Mouse (Mus musculus): ENCODE data around the gene Foxl2. TPM values are rescaled to one million over a fixed set of nuclear protein-coding genes. Genes with fewer than 3 reads are reported as not detected.

The Foxl2 gene
- 1 to 10 TPM; 1.4 to 1.6 TPM for total RNA-seq (2021)
- long read RNA-seq, experiment 1, partial matches to known transcripts: 0 of 1 reads
- long read RNA-seq, experiment 1, other reads (novel, unspliced or antisense): 0 of 1 reads
- long read RNA-seq, experiment 2: 0 reads

- no peak for DNase-seq (ENCODE audit: low spot score in 2 of 2)
These were observed at the start of gene Foxl2 for GRCm38 (mm10) chr9:98955103-98955715. TSS of gene Foxl2 (plus strand) at chr9:98955288.

DNA sequence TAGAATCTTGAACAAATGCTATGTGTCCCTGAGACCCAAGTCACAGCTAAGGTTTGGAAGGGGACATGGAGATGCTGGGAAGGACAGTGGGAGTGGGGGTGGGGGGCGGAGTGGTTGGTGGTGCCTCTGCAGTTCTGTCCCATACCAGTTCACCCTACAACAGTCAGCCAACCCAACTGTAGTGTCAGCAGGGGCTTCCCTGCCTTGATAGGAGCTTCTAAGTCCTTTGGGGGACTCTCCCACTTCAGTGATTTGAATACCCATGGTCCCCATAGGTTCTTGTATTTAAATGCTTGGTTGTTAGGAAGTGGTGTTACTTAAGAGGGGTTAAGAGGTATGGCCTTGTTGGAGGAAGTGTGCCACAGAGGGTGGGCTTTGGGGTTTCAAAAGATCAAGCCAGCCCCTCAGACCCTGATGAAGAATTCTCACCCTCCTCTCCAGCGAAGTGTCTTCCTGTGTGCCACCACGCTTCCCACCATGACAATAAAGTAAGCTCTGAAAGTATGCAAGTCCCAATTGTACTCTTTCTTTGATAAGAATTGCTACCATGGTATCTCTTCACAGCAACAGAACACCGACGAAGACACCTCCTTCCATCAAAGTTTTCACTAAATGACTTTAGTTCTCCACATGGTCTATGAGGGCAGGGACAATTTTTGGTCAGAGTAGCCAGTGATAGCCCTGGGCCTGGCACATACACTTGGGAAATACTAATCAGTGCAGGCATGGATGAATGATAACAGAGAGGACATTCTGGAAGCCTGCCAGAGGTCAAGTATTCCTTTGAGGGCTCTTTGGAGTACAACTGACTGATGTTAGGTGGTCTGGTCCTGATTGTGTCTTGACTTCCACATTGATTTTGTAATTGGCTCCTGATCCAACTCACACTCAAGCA lies 34.2 kb upstream of the Foxl2 start:
- no peak for DNase-seq (ENCODE audit: low spot score in 2 of 2)

DNA sequence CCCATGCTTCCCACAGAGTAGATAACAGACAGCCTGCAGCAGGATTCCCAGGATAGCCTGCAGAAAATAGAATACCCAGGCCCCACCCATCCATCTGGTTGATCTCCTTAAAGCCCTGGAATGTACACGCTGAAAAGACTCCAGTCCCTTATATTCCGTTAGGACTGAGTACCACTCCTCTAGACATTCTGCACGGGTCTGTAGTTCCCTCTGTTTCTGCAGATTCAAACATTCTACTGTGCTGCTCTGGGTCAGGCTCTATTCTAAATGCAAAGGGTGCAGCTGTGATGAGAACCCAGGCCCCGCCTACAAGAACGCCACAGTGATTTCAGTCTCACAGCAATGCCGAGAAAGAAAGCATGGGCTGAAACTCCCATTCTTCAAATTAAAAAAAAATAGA lies 32.0 kb upstream of the Foxl2 start:
- no peak for DNase-seq (ENCODE audit: low spot score in 2 of 2)

DNA sequence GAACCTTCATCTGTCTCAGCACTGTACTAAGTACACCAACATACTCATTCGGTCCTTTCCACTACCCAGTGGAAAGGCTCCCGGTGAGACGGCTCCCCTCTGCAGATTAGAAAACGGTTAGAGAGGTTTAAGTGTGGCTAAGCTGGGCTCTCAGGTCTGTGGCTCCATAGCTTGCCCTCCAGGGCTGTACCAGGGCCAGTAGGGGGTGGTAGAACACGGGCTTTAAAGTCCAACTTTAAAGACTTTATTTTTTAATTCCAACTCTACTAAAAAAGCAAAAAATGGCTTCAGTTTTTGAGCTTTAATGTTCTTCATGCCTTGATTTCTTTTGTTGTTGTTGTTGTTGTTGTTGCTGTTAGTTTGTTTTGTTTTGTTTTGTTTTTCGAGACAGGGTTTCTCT lies 30.9 kb upstream of the Foxl2 start:
- DNase-seq (ENCODE audit: low spot score in 2 of 2): no peak

DNA sequence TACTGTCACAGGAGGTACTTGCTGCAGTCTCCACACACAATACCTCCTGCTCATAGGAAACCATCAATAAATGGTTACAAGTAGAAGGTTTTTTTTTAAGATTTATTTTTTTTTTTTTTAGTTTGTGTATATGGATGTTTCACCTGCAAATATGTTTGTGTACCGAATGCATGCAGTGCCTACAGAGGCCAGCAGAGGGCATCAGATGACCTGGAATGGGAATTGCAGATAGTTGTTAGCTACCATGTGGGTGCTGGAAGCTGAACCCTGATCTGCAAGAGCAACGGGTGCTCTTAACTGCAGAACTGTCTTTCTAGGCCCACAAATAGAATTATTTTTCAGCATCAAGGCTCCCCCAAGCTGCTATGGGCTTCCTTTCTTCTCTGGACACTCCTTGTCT lies 25.6 kb upstream of the Foxl2 start:
- no peak for DNase-seq (ENCODE audit: low spot score in 2 of 2)

DNA sequence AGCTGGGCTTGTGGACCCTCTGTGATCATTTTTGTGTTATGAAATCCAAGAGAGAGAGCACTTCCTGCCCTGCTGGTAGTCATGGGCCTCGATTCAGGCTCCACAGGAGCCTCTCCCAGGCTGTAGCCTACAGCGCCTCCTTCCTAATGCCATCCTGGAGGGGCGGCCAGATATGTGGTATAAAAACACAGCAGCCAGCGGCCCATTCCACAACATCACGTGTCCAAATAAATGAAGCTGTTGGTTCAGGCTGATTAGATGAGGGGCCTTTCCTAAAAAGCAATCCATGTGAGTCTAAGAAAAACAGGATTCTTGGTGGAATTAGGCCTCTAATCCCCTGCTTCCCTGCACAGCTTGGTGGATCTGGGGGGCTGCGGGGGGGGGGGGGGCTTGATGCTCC lies 22.2 kb upstream of the Foxl2 start:
- DNase-seq (ENCODE audit: low spot score in 2 of 2): no peak

- DNase-seq (ENCODE audit: low spot score in 2 of 2): no peak
These were observed 19.7 kb upstream of the Foxl2 start for GRCm38 (mm10) chr9:98935190-98935909.

GRCm38 (mm10) chr9:98939290-98939689 lies 15.8 kb upstream of the Foxl2 start:
- no peak for DNase-seq (ENCODE audit: low spot score in 2 of 2)

GRCm38 (mm10) chr9:98952171-98953050 lies 2.7 kb upstream of the Foxl2 start:
- no peak for DNase-seq (ENCODE audit: low spot score in 2 of 2)

GRCm38 (mm10) chr9:98953291-98953690 lies 1.8 kb upstream of the Foxl2 start:
- no peak for DNase-seq (ENCODE audit: low spot score in 2 of 2)

DNA sequence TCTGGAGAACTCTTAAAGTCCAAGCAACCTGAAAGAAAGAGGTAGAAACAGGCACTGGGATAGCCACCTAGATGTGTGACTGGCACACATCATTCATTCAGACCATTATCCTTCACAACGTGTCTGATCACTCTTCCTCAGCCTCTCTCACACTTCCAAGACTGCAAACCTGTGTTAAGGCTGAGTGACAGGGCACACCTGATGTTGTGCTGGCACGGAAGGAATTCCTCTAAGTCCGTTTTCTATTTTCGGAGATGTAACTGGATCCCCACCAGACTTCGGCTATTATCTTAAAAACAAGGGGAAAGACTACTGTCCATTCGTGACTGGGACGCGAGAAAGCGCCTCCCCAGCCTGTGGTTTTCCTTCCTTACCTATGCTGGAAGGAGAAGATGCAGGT lies 1.3 kb upstream of the Foxl2 start:
- no peak for DNase-seq (ENCODE audit: low spot score in 2 of 2)

GRCm38 (mm10) chr9:98954391-98955102 lies 541 bp upstream of the Foxl2 start:
- DNase-seq (ENCODE audit: low spot score in 2 of 2): no peak

GRCm38 (mm10) chr9:98955716-98956224 lies 682 bp downstream of the Foxl2 start:
- no peak for DNase-seq (ENCODE audit: low spot score in 2 of 2)

GRCm38 (mm10) chr9:98956591-98957381 lies 1.7 kb downstream of the Foxl2 start:
- no peak for DNase-seq (ENCODE audit: low spot score in 2 of 2)

GRCm38 (mm10) chr9:98957751-98958351 lies 2.8 kb downstream of the Foxl2 start:
- DNase-seq (ENCODE audit: low spot score in 2 of 2): no peak

DNA sequence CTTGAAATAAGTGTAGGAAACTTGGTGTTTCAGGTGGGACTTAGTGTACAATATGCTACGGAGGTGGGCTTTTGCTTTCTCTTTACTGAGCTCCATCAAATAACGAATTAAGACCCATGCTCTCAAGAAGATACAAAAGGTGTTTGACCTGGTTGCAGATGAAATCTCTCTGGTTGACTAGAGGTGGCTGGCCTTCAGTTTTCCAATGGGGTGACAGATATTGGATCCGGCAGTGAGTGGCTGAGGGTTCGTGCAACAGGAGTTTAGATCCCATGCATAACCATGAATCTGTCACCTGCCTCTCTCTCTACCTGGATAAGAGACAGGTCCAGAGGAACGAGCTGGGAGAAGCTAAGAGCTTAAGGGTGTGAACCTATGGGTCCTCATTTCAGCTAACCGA lies 3.5 kb downstream of the Foxl2 start:
- DNase-seq (ENCODE audit: low spot score in 2 of 2): no peak

DNA sequence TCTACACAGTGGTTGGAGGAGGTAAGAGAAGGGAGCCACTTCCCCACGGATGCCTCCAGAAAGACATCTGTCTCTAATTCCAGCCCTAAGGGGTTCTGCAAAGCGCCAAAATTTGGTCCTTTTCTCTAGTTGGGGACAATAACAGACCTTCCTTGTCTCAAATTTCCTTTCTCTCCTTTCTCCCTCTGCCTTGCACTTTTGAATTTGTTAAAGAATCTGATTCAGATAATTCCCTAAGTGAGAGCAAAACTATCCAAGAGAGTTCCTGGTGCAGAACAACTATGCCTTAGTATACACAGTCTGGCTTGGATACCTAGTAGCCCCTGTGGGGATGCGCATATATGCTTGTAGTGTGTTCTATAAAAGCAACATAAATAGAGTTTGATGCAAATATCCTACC lies 4.8 kb downstream of the Foxl2 start:
- no peak for DNase-seq (ENCODE audit: low spot score in 2 of 2)

DNA sequence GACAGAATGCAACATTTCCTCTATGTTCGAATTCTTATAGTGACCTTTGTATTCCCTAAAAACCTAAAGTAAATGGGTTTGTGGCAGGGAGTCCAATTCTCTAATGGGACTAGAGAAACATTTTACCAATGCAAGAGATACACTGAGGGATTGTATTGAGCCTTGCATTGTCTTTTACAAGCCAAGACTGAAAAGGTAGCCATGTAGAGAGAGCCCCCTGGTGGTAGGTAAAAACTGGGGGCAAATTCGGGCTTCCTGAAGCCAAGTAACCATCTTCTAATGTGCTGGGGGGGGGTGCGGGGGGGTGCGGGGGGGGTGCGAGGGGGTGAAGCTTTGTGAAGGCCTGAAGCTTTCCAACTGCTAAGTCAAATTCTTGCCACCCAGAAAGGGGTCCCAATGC lies 5.3 kb downstream of the Foxl2 start:
- DNase-seq (ENCODE audit: low spot score in 2 of 2): no peak

All from layer of hippocampus, postnatal 14 days (tissue).